Mouse (Mus musculus) forebrain, postnatal 0 days (tissue): Measurements from ENCODE around the gene Sorcs1. TPM values are rescaled to one million over a fixed set of nuclear protein-coding genes. Genes with fewer than 3 reads are reported as not detected.

Source experiments
- ATAC-seq: fragments of 200-750 bp; cut with Nextera tagmentation; 2 replicates; pipeline ENCODE4 v1.8.0; 2017; ENCODE audit warnings: mild to moderate bottlenecking, moderate library complexity
- DNase-seq: peaks from one replicate; pipeline ENCODE4 v3.0.0-alpha.2; 2015
- H3K27ac ChIP-seq: fragments of 300-500 bp; sonication (generic); 2 replicates; pipeline ENCODE4 v1.5.1; 2014; ENCODE audit warnings: low read depth, mild to moderate bottlenecking, antibody characterized with exemption, low read length, moderate library complexity, mixed read lengths
- H3K27me3 ChIP-seq: fragments of 300-500 bp; sonication (generic); 2 replicates; pipeline ENCODE4 v1.6.1; 2014; ENCODE audit warnings: mild to moderate bottlenecking, low read length, mixed read lengths; ENCODE audit not compliant: insufficient read depth
- H3K36me3 ChIP-seq: fragments of 300-500 bp; sonication (generic); 2 replicates; pipeline ENCODE4 v1.6.1; 2014; ENCODE audit warnings: mild to moderate bottlenecking, moderate library complexity; ENCODE audit not compliant: insufficient read depth
- H3K4me1 ChIP-seq: fragments of 300-500 bp; sonication (generic); 2 replicates; pipeline ENCODE4 v1.6.1; 2014; ENCODE audit warnings: antibody characterized with exemption; ENCODE audit not compliant: insufficient read depth
- H3K4me2 ChIP-seq: fragments of 300-500 bp; sonication (generic); 2 replicates; pipeline ENCODE4 v1.6.1; 2014; ENCODE audit warnings: low read depth, mild to moderate bottlenecking, moderate library complexity
- H3K4me3 ChIP-seq: fragments of 300-500 bp; sonication (generic); 2 replicates; pipeline ENCODE4 v1.5.1; 2014; ENCODE audit warnings: low read depth, low read length, mixed read lengths
- H3K9ac ChIP-seq: fragments of 300-500 bp; sonication (generic); 2 replicates; pipeline ENCODE4 v1.6.1; 2014; ENCODE audit warnings: mild to moderate bottlenecking
- H3K9me3 ChIP-seq: fragments of 300-500 bp; sonication (generic); 2 replicates; pipeline ENCODE4 v1.6.1; 2016; ENCODE audit warnings: low read length
- CTCF ChIP-seq: sonication (generic); IDR thresholded peaks from 2 replicates; pipeline ENCODE4 v1.5.1; 2016; ENCODE audit warnings: antibody characterized with exemption, control low read depth, low read depth
- WGBS: fragments of 180-500 bp; shearing (Covaris S2); extraction: QIAGEN DNeasy Blood & Tissue Kit; methylation state at CpG from one replicate; pipeline ENCODE4 v1.1.7; 2014; 5-methylcytosine and 5-hydroxymethylcytosine counted together
- polyA plus RNA-seq: library from polyadenylated mRNA; unstranded; fragments of >200 nt; fragmentation: Nextera tagmentation; extraction: Ambion mirVana; gene quantifications from 2 replicates; pipeline ENCODE4 v1.2.1, GENCODE M21; 2015
- total RNA-seq: library from RNA; depleted of rRNA; stranded (reverse); fragments of >200 nt; gene quantifications from 2 replicates; pipeline ENCODE4 v1.2.3, GENCODE M21; 2014

The Sorcs1 gene
- total and polyA plus RNA-seq, 2 experiments from 2014 or later, result 8.6 to 20.1 TPM

DNA sequence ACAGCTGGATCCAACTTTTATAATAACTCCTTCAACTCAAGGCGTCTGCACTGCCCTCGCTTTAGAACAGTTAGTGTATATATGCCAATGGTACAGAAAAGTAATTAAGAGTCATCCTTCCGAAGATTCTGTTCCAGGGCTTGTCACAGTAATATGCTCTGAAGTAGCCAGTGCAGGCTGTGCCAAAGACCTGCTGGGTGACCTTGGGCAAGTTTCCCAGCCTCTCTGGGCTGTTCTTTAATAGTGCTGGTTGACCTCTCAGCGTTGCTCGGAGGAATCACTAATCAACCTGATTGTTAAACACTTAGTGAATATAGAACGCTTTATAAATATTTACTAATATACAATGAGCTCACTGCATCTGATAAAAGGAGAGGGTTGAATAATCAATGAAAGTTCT lies 282.7 kb downstream of the Sorcs1 start:
- H3K36me3 ChIP-seq, result no peaks in the 10 kb centered on the region
- H3K4me3 ChIP-seq, result no peak overlapping the region
- no peak for TF ChIP-seq CTCF
- 61% methylated on average over 6 of the region's 6 CpGs for WGBS
- no peaks in the 10 kb centered on the region for H3K27me3 ChIP-seq
- H3K9me3 ChIP-seq, result no peaks in the 10 kb centered on the region
- H3K9ac ChIP-seq, result no peak overlapping the region
- no peak overlapping the region for H3K4me2 ChIP-seq
- DNase-seq (no peak), ATAC-seq (no peak)
- no peaks in the 10 kb centered on the region for H3K4me1 ChIP-seq
- H3K27ac ChIP-seq, result no peak overlapping the region

- H3K9ac ChIP-seq, result no peak overlapping the region
- no peak for ATAC-seq
- H3K9me3 ChIP-seq, result no peaks in the 10 kb centered on the region
- no peak overlapping the region for H3K27ac ChIP-seq
- H3K27me3 ChIP-seq, result no peaks in the 10 kb centered on the region
- no peak for DNase-seq
- no peak overlapping the region for H3K4me3 ChIP-seq
- H3K4me2 ChIP-seq, result no peak overlapping the region
- no peak for TF ChIP-seq CTCF
- no peaks in the 10 kb centered on the region for H3K4me1 ChIP-seq
- 57% methylated on average over 5 of the region's 5 CpGs for WGBS
- H3K36me3 ChIP-seq, result no peaks in the 10 kb centered on the region
Observed at GRCm38 (mm10) chr19:50394101-50394500, 284.3 kb downstream of the Sorcs1 start.

DNA sequence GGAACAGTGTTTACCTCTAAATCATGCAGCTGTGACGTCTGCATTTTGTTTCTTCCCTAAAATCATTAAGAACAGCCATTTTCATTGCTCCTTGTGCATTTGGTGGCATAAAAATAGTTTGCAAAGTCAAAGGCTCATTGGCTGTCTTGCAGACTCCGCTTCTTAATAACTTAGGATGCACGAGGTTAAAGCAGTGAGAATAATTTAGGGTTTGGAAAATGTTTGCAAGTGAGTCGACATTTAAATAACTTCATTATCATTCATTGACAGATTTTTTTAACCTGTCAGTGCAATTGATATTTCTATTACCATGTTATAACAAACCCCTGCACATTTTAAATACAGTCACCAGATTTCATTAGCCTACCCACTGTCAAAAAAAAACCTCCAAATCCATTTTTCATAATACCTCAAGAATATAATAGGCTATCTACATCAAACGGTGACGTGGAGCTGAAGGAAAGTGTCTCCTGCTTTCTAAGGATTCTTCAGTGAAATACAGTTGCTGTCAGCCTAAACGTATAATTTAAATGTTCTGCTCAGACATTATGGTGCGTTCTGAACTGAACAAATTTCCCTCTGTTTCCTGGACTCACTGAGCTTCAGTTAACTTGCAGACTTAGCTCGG lies 288.4 kb downstream of the Sorcs1 start:
- no peak overlapping the region for H3K9ac ChIP-seq
- H3K27me3 ChIP-seq, result no peaks in the 10 kb centered on the region
- no peak overlapping the region for H3K27ac ChIP-seq
- H3K4me1 ChIP-seq, result no peaks in the 10 kb centered on the region
- no peak overlapping the region for H3K4me2 ChIP-seq
- H3K9me3 ChIP-seq, result peaks cover 5% of the 10 kb centered on the region
- WGBS, result 65% methylated on average over 9 of the region's 9 CpGs
- TF ChIP-seq CTCF, result no peak
- H3K36me3 ChIP-seq, result no peaks in the 10 kb centered on the region
- ATAC-seq, result peak; percentile 80
- DNase-seq, result peak; percentile 18
- H3K4me3 ChIP-seq, result no peak overlapping the region

DNA sequence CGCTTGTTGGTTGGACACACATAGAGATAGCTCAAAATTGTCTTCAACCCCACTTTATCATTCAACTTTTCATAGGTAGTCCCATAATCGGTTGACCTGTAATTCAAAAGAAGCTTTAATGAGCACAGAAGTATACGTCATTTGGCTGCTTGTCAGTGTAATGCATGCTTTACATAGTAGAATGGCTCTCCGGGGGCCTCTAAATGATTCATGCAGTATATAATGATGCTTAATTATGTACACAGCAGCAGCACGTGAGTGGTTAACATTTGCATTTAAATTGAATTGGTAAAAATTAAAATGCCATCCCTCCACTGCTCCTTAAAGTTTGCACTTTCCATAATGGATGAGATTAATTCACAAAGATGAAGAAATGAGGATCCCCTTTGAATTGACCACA lies 299.5 kb downstream of the Sorcs1 start:
- Histone ChIP-seq H3K9ac (no peak overlapping the region), H3K36me3 (no peaks in the 10 kb centered on the region), H3K4me3 (no peak overlapping the region), H3K27me3 (no peaks in the 10 kb centered on the region), H3K9me3 (no peaks in the 10 kb centered on the region), H3K27ac (no peak overlapping the region), H3K4me2 (no peak overlapping the region), H3K4me1 (0 out of 2 replicates have a peak, but pooled peaks cover 8% of the 10 kb centered on the region)
- no peak for DNase-seq
- 33% methylated on average over 5 of the region's 5 CpGs for WGBS
- no peak for TF ChIP-seq CTCF
- no peak for ATAC-seq

DNA sequence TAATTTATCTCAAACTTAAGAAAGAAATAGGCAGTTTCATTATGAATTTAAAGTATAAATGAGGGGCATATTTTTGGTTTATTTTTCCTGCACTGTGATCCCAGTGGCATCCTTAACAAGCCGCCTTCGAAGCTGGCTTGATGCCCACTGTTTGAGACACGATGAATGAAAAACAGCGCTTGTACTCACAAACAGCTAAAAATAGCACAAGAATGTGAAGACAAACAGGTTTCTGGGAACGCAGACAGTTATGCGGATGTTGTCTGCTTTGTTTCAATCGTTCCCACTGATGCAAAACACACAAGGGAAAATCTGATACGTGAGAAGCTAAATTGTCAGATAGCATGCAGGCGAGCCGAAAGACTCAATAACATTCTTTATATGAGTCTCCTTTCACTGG lies 303.7 kb downstream of the Sorcs1 start:
- Histone ChIP-seq H3K27ac (no peak overlapping the region), H3K4me1 (0 out of 2 replicates have a peak, but pooled peaks cover 8% of the 10 kb centered on the region), H3K9me3 (no peaks in the 10 kb centered on the region), H3K27me3 (no peaks in the 10 kb centered on the region), H3K4me2 (peak overlapping the region; percentile 40), H3K36me3 (no peaks in the 10 kb centered on the region), H3K4me3 (peak overlapping the region; percentile 11; the same call in 1 of the 2 replicates), H3K9ac (no peak overlapping the region)
- peak; percentile 72 for DNase-seq
- no peak for TF ChIP-seq CTCF
- ATAC-seq, result peak; percentile 34; the same call in 1 of the 2 replicates
- 13% methylated on average over 10 of the region's 10 CpGs for WGBS

DNA sequence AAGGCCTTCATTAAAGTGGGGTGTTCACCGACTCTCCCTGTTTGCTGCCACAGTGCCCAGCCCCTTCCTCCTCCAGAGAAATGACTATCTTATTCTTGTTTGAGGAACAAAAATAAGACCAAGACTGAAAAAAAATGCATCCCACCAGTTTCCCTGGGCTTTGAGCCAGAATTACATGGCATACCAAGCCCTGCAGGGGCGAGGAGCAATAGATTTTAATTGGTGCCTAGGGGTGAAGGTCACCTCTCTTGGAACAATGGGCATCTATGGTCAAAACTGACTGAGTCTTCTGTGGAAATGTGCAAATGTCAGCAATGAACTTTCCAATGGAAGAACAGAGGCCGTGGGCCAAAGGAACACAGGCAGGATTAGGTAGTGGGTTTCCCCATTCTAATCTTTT lies 312.0 kb downstream of the Sorcs1 start:
- no peak overlapping the region for H3K4me2 ChIP-seq
- no peaks in the 10 kb centered on the region for H3K27me3 ChIP-seq
- no peaks in the 10 kb centered on the region for H3K9me3 ChIP-seq
- no peaks in the 10 kb centered on the region for H3K36me3 ChIP-seq
- TF ChIP-seq CTCF, result no peak
- ATAC-seq, result no peak
- H3K9ac ChIP-seq, result no peak overlapping the region
- WGBS, result 38% methylated on average over 3 of the region's 3 CpGs
- no peak overlapping the region for H3K27ac ChIP-seq
- H3K4me1 ChIP-seq, result no peaks in the 10 kb centered on the region
- DNase-seq, result no peak
- H3K4me3 ChIP-seq, result no peak overlapping the region

DNA sequence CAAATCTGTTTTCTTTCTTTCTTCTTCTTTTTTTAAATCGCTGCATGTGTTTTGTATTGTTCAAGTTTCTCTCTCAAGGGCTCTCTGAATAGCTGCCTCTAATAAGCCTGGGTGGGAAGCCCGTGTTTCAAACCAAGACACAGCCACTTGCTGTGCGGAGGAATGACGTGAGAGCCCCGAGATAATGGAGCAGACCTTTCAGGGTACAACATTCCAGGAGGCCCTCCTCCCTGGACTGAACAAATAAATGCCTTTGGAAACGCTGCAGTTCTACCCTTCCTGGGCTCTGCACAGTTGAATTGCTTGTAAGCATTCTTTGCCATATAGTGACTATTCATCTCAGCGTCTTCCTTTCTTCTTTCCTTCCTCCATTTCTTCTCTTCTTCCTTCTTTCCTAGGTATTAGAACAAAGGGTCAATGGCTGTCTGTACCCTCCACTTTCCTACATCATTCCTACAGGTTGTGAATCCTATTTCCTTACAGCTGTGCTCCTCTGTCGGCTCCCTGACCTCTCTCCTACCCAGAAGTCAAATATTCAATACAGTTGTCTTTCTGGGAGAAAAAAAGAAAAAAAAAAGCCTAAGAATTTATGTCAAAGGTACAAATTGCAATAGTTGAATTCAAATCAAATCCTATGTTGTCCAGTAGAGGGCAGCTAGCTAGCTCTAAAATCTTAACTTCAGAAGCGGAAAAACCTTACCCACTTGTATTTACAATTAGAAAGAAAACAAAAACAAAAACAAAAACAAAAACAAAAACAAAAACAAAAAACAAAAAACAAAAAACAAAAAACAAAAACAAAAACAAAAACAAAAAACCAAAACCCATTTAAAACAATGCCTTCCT lies 315.6 kb downstream of the Sorcs1 start:
- DNase-seq, result peak; percentile 24
- Histone ChIP-seq H3K27me3 (no peaks in the 10 kb centered on the region), H3K36me3 (no peaks in the 10 kb centered on the region), H3K9ac (no peak overlapping the region), H3K4me3 (no peak overlapping the region), H3K4me2 (peak overlapping the region; percentile 17; the same call in 1 of the 2 replicates), H3K27ac (no peak overlapping the region), H3K4me1 (no peaks in the 10 kb centered on the region), H3K9me3 (no peaks in the 10 kb centered on the region)
- ATAC-seq, result peak; percentile 48; the same call in 1 of the 2 replicates
- peak; percentile 52 for TF ChIP-seq CTCF
- WGBS, result 9% methylated on average over 9 of the region's 9 CpGs
